Mouse (Mus musculus) right cerebral cortex, postnatal 10 days (tissue): ENCODE measurements around the gene Oog3.

Experiments
- DNase-seq, 2 experiments: peaks; one replicate each; pipeline ENCODE4 v3.0.0; 2021; ENCODE audit warnings: low spot score in 2 of 2

The Oog3 gene

GRCm38 (mm10) chr4:144162563-144162962 lies at the start of gene Oog3:
Gene Oog3, minus strand, starts transcription at chr4:144162663.
- no peak for DNase-seq

GRCm38 (mm10) chr4:144190419-144190818 lies 28.0 kb upstream of the Oog3 start, which contains the start of gene Oog2:
Gene Oog2, plus strand, starts transcription at chr4:144190719.
- DNase-seq, result no peak
